Mouse (Mus musculus) olfactory bulb, adult 2 months (tissue): ENCODE measurements around the gene Tbl1x.

Experiments
- CTCF ChIP-seq: fragments of 200-500 bp; IDR thresholded peaks from 2 replicates; pipeline ENCODE4 v1.5.1; 2012; ENCODE audit warnings: low read depth, mild to moderate bottlenecking, low read length, moderate library complexity; ENCODE audit not compliant: insufficient read depth
- POLR2A ChIP-seq: fragments of 200-500 bp; IDR thresholded peaks from 2 replicates; pipeline ENCODE4 v1.6.1; 2012; ENCODE audit warnings: mild to moderate bottlenecking, low read depth, low read length, moderate library complexity; ENCODE audit not compliant: insufficient read depth

GRCm38 (mm10) chrX:77611938-77612337 lies 101.1 kb downstream of the Tbl1x start:
- no peak for TF ChIP-seq CTCF
- TF ChIP-seq POLR2A = no peak
